Mouse (Mus musculus) telencephalon, adult 2 months (tissue): ENCODE results near the gene Miox.

ENCODE experiments used
- DNase-seq: peaks from one replicate; pipeline ENCODE4 v3.0.0-alpha.2; 2011; ENCODE audit warnings: low read depth, low spot score

Miox gene

DNA sequence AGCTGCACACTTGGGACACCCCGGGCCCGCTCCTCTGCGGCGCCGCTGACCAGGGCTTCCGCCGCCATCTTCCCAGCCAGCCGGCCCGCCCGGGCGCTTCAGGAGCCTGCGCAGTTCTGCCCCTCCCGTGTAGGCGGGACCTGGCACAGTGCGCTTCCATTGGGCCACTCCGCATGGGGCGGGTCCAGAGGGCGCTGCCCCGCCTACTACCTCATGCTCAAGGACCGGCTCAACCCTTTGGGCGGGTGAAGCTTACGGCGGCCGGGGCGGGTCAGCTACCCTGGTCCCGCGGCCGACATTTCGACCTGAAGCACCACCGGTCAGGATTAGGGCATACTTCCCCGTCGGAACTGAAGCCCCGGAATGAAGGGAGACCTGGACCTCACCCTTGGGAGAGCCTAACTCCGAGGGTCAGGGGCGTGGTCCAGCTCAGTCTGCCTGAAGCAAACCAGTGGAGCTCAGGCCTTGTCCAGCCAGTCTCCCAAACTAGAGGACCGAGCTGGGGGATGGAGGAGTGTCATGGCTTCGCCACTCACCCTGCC is 18.9 kb upstream of the Miox start, which contains the start of gene Sbf1:
Sbf1 (minus strand) TSS at position 122 of the 542 bp plus-strand sequence.
- peak; percentile 95 for DNase-seq

DNA sequence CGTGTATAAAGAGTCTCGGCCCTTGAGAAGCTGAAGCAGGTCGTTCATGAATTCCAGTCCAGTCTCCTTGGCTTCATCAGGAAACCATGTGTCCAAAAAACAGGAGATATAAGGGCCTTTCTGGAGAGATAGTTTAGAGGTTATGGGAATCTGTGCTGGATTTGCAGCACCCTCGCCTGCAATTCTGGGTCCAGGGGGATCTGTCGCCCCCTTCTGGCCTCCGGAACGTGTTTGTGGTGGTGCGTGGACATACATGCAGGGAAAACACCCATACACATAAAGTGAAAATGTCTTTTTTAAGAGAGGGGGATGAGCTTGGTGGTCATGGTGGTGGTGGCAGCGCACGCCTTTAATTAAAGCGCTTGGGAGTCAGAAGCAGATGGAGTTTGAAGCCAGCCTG is 18.1 kb upstream of the Miox start:
- no peak for DNase-seq

DNA sequence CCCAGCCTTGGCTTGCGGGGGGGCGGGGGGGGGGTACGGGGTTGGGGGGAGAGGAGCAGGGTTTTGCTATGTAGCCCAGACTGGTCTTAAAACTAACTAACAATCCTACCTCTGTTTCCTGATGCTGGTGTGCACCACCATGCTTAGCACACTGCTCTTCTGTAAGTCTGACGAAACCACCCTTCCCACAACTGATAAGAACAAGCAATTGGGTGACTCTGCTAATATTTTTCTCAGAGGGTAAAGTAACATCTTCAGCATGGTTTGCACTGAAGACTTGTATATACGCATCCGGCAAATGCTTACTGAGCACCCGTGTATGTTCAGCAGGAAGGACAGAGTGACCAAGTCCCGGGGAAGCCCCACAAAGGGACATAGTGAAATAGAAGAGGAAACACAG is 12.9 kb upstream of the Miox start:
- no peak for DNase-seq

DNA sequence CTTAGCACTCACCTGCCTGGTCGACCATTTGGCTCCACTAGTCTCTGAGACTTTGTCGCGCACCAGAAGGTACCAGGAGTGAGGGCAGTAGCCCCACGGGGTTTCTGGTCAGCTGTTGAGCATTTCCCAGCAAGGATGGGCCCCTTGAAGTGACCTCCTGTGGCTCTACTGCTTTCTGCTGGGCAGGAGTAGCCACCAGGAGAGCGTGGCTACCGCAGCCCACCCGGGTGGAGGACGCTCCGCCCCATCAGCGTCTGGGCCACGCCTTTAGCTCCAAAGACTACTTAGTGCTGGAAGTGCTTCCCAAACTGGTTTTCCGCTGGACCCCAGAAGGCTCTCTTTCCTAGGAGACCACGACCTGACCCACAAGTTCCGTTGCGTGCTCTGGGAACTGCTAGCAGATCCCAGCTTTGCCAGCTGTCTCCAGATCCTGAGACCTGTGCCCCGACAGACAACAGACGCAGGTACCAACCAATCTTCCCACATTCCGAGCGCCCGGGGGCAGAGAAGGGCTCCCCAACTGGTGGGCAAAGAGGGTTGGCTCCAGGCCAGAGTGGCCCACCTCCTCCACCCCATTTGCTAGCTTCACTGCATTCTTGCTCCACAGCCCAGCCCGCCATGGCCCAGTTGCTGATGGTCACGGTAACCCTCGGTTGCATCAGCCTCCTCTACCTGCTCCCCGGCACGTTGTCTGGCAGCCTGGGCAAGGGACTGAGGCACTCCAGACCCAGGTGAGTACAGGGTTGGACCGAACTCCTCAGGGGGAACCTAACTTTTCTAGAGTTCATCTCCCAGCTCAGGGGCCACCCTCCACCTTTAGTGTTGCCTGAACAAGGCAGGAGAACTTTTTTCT is 11.3 kb upstream of the Miox start, which contains the start of gene Adm2:
Adm2 (plus strand) TSS at position 51 of the 853 bp plus-strand sequence.
- no peak for DNase-seq

DNA sequence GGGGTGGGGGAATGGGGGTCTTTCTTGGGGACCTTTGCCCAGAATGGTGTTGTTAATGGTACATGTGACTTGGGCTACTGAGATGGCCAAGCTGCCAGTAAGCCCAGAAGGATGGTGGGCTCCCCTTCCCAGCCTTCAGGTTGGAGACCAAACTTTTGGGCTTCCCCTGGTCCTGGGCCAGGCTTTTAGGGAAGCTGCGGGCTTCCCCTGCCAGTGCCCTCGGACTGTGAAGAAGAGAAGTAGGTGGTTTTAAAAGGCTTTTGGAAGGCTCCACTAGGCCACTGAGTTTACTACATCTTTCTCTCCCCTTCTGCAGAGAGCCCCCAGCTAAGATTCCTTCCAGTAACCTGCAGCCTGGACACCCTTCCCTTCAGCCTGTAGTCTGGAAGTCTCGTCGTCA is 10.5 kb upstream of the Miox start:
- no peak for DNase-seq

GRCm38 (mm10) chr15:89326441-89326840 is 7.8 kb upstream of the Miox start:
- DNase-seq: no peak

GRCm38 (mm10) chr15:89334774-89335537 is 758 bp downstream of the Miox start:
- DNase-seq: no peak

DNA sequence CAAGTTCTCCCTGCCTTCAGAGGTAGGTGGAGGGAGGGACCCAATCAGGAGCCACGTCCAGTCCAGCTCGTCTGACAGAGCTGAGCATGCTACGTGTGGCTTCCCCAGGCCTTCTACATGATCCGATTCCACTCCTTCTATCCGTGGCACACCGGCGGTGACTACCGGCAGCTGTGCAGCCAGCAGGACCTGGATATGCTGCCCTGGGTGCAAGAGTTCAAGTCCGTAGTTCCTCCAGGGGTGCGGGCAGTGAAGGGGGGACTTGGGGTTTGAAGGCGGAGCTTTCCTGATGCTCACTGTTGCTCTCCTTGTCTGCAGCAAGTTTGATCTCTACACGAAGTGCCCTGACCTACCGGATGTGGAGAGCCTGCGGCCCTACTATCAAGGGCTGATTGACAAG is 2.2 kb downstream of the Miox start:
- no peak for DNase-seq

GRCm38 (mm10) chr15:89339696-89340095 is 5.5 kb downstream of the Miox start:
- DNase-seq: no peak

- no peak for DNase-seq
Observed at GRCm38 (mm10) chr15:89340136-89340535, 5.9 kb downstream of the Miox start.

DNA sequence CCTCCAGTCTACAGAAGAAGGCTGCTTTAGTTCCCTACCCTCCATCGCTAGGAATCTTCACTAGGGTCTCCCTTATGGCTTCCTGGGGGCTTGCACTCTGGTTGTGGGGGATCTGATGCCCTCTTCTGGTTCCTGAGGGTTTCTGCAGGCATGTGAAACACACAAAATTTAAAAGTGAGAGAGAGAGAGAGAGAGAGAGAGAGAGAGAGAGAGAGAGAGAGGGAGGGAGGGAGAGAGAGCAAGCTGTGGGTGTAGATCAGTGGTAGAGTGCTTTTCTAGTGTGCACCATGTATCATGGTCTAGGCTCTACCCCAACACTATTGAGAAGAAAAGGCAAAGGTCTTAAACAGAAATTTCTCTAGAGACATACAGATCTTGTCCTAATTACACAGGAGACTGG is 7.5 kb downstream of the Miox start:
- no peak for DNase-seq

- no peak for DNase-seq
Observed at GRCm38 (mm10) chr15:89343325-89343724, 9.1 kb downstream of the Miox start.

GRCm38 (mm10) chr15:89350447-89350846 is 16.2 kb downstream of the Miox start:
- DNase-seq: no peak

DNA sequence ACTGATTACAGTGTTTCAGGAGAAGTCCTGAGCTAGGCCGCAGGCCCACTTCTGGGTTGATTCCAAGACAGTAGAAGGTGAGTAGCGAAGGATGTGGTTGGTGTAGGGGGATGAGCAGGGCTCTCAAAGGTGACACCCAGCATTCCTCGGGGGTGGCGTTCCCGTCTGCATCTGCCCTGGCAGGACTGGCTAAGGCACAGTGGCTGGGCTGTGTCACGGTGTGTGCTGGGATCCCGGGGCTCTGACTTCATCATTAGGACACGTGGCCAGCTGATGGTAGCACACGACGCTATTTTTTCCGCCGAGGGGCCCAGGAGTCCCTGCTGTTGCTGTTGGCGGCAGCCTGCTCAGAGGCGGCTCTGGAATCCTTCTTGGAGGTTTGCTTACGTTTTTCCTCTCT is 17.1 kb downstream of the Miox start:
- no peak for DNase-seq

GRCm38 (mm10) chr15:89352054-89352453 is 17.9 kb downstream of the Miox start:
- no peak for DNase-seq

GRCm38 (mm10) chr15:89352795-89353194 is 18.6 kb downstream of the Miox start:
- DNase-seq: no peak

DNA sequence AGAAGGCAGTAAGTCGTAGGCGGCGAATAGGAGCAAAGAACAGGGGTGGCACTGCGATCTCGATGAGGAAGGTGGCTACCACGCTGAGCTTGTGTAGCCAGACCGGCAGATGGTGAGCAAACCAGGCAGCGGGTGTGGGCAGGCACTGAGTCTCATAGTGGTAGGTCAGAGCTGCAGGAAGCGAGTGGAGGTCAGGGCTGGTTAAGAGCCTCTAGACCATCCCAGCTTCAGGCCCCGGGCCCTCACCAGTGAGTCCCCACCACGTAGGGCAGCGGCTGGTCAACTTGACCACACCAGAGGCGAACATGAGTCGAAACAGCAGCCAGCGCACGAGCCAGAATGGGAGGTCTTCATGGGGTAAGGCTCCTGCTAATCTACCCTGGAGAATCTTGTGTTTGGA is 19.6 kb downstream of the Miox start:
- no peak for DNase-seq

DNA sequence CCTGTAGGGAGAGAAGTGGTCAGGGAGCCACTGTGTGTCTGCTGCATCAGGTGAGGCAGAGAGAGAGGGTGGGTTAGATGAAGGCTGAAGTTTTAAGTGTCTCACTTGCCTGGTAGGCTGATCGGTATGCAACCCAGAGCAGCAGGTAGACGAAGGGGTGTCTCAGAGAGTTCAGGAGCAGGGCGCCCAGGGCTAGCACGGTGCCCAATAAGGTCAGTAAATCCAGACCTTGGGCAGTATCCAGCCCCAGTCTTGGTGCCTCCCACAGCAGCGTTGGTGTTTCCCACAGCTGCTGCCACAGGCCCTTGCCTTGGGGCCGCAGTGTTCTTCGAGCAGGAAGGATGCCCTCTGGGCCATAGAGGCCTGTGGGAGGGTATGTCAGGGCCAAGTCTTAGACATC is 20.3 kb downstream of the Miox start:
- no peak for DNase-seq

DNA sequence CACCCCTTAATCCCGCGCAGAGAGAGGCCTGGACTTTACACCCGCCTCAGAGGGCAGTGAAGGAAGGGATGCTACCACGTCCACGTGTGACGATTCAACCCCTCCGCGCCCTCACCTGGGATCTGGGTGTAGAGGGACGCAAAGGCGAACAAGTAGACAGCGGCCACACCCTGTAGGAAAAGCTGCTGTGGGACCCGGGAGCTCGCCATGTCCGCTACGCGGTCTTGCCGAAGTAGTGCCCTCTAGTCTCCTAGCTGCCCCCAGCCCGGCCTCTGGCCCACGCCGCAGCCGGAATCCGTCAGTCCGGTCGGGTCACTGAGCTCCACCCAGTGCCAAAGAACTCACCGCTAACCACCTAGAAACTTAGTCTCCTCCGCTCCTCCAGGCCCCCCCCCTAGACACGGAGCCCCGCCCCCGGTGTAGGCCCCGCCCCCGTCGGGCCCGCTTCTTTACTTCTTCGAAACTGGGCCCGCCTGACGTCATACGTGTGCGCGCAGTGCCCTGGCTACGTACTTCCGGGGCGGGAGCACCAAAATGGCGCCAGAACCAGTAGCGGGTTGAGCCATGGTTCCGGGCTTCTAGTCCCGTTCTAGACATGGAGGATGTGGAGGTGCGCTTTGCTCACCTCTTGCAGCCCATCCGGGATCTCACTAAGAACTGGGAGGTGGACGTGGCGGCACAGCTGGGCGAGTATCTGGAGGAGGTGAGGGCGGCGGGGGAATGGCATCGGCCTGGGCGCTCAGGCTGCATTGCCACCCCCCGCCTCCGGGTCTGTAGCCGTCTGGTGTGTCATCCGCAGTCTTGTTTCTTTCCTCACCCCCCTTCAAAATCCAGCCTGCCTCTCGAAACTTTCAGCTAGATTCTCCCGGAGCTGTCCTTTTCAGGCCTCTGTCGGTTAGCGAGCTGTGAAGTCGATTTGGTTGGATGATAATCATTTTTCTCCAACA is 21.3 kb downstream of the Miox start, which contains the start of the genes Lmf2 and Ncaph2:
Lmf2 (minus strand) TSS at position 419 of the 947 bp plus-strand sequence.
Ncaph2 (plus strand) TSS at position 479 of the 947 bp plus-strand sequence.
- peak; percentile 89 for DNase-seq

DNA sequence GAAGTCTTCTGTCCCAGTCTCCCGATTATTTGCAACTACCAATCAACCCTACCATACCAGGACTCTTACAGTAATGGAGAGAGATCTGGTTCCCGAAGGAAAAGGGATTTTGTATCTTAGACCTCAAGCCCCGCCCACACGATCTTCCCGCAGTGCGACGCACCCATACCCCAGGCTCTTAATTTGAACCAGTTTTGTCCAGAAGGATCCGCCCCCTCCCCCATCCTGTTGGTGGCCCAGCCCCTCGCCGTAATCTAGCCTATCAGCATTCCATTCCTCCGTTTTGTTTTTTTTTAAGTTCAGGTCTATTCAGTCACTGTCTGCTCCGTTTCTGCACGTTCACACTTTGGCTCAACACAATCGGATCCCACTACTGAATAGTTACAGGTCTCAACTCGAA is 22.2 kb downstream of the Miox start:
- peak; percentile 32 for DNase-seq

- no peak for DNase-seq
Observed at GRCm38 (mm10) chr15:89358784-89359183, 24.6 kb downstream of the Miox start.
